Mouse (Mus musculus) liver, embryonic 16.5 days (tissue): ENCODE measurements around the gene Kif13a. TPM values are rescaled to one million over a fixed set of nuclear protein-coding genes. Genes with fewer than 3 reads are reported as not detected.

Experiments
- ATAC-seq: fragments of 200-750 bp; cut with Nextera tagmentation; 2 replicates; pipeline ENCODE4 v1.8.0; 2017; ENCODE audit warnings: low read depth, mild to moderate bottlenecking, moderate number of reproducible peaks, moderate library complexity
- H3K27ac ChIP-seq: fragments of 300-500 bp; sonication (generic); 2 replicates; pipeline ENCODE4 v1.5.1; 2014; ENCODE audit warnings: mild to moderate bottlenecking, low read length
- H3K27me3 ChIP-seq: fragments of 300-500 bp; sonication (generic); 2 replicates; pipeline ENCODE4 v1.6.1; 2014; ENCODE audit warnings: low read depth, low read length, mixed read lengths; ENCODE audit not compliant: control insufficient read depth, insufficient read depth
- H3K36me3 ChIP-seq: fragments of 300-500 bp; sonication (generic); 2 replicates; pipeline ENCODE4 v1.6.1; 2014; ENCODE audit warnings: mild to moderate bottlenecking; ENCODE audit not compliant: control insufficient read depth, insufficient read depth
- H3K4me1 ChIP-seq: fragments of 300-500 bp; sonication (generic); 2 replicates; pipeline ENCODE4 v1.6.1; 2014; ENCODE audit warnings: low read depth, low read length, mixed read lengths; ENCODE audit not compliant: control insufficient read depth
- H3K4me2 ChIP-seq: fragments of 300-500 bp; sonication (generic); 2 replicates; pipeline ENCODE4 v1.6.1; 2014; ENCODE audit warnings: low read depth, low read length, mixed read lengths
- H3K4me3 ChIP-seq: fragments of 300-500 bp; sonication (generic); 2 replicates; pipeline ENCODE4 v1.5.1; 2014; ENCODE audit warnings: low read depth, mild to moderate bottlenecking, low read length
- H3K9ac ChIP-seq: fragments of 300-500 bp; sonication (generic); 2 replicates; pipeline ENCODE4 v1.6.1; 2014; ENCODE audit warnings: low read depth, low read length
- H3K9me3 ChIP-seq: fragments of 300-500 bp; sonication (generic); replicated peaks from 2 replicates; pipeline ENCODE4 v1.6.1; 2016; ENCODE audit warnings: low read length; ENCODE audit not compliant: control insufficient read depth
- WGBS: fragments of 180-500 bp; shearing (Covaris S2); extraction: QIAGEN DNeasy Blood & Tissue Kit; methylation state at CpG from one replicate; pipeline ENCODE4 v1.1.7; 2014; ENCODE audit not compliant: insufficient replicate concordance; 5-methylcytosine and 5-hydroxymethylcytosine counted together
- polyA plus RNA-seq: library from polyadenylated mRNA; unstranded; fragments of >200 nt; fragmentation: Nextera tagmentation; extraction: Ambion mirVana; gene quantifications from 2 replicates; pipeline ENCODE4 v1.2.1, GENCODE M21; 2015

Kif13a gene
- polyA plus RNA-seq, 1 experiment from 2014 or later, result 1.5 TPM

DNA sequence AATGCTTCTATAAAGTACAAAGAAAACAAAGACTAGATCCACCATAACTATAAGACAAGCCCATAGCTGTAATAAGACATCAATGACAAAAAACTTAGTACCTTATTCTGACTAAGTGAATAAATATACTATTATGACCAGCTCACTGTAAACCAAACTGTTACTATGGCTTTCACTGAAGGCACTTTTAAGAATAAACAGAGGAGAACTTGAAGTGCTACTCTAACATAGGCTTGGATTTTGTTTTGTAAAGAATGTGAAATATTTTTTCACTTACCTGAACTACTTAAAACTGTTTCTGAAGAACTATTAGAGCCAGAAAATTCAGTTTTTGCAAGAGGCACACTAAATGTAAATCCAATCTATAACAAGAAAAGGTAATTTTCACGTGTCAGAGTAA, 230.3 kb downstream of the Kif13a start:
- no peak overlapping the region for H3K9ac ChIP-seq
- peaks cover 36% of the 10 kb centered on the region for H3K36me3 ChIP-seq
- H3K27ac ChIP-seq, result no peak overlapping the region
- WGBS, result 83% methylated on average over 1 of the region's 1 CpGs
- no peaks in the 10 kb centered on the region for H3K9me3 ChIP-seq
- H3K27me3 ChIP-seq, result no peaks in the 10 kb centered on the region
- no peak for ATAC-seq
- no peaks in the 10 kb centered on the region; the same call in 1 of the 2 replicates for H3K4me1 ChIP-seq
- H3K4me3 ChIP-seq, result no peak overlapping the region
- H3K4me2 ChIP-seq, result no peak overlapping the region

Other genes starting within 250 kb of the Kif13a start
- gene Nup153, start 201.9 kb downstream of the Kif13a start, polyA plus RNA-seq, result 13.6 and 13.8 TPM in 2 replicates
- 0.46 and 0.55 TPM in 2 replicates for gene Nhlrc1, start 85.0 kb upstream of the Kif13a start, polyA plus RNA-seq
- gene Kdm1b, start 113.6 kb upstream of the Kif13a start, polyA plus RNA-seq, result 3.7 and 3.8 TPM in 2 replicates
- 11.5 and 13.1 TPM in 2 replicates for gene Tpmt, start 114.9 kb upstream of the Kif13a start, polyA plus RNA-seq
- gene Dek, start 176.3 kb upstream of the Kif13a start, polyA plus RNA-seq, result 294 and 338 TPM in 2 replicates
- 2.4 and 2.5 TPM in 2 replicates for gene Rnf144b, start 192.8 kb upstream of the Kif13a start, polyA plus RNA-seq